Mouse (Mus musculus) midbrain, embryonic 15.5 days (tissue): ENCODE data around the gene Serhl. TPM values are rescaled to one million over a fixed set of nuclear protein-coding genes. Genes with fewer than 3 reads are reported as not detected.

Source experiments
- ATAC-seq: fragments of 200-750 bp; cut with Nextera tagmentation; replicated peaks from 2 replicates; pipeline ENCODE4 v1.8.0; 2017; ENCODE audit warnings: moderate TSS enrichment
- H3K27ac ChIP-seq: fragments of 300-500 bp; sonication (generic); 2 replicates; pipeline ENCODE4 v1.5.1; 2015; ENCODE audit warnings: mild to moderate bottlenecking, inconsistent platforms
- H3K27me3 ChIP-seq: fragments of 300-500 bp; sonication (generic); replicated peaks from 2 replicates; pipeline ENCODE4 v1.6.1; 2015; ENCODE audit warnings: inconsistent platforms
- H3K36me3 ChIP-seq: fragments of 300-500 bp; sonication (generic); replicated peaks from 2 replicates; pipeline ENCODE4 v1.6.1; 2015; ENCODE audit warnings: inconsistent platforms
- H3K4me1 ChIP-seq: fragments of 300-500 bp; sonication (generic); 2 replicates; pipeline ENCODE4 v1.6.1; 2015; ENCODE audit warnings: inconsistent platforms
- H3K4me2 ChIP-seq: fragments of 300-500 bp; sonication (generic); 2 replicates; pipeline ENCODE4 v1.6.1; 2015; ENCODE audit warnings: inconsistent platforms, mild to moderate bottlenecking, moderate library complexity
- H3K4me3 ChIP-seq: fragments of 300-500 bp; sonication (generic); 2 replicates; pipeline ENCODE4 v1.5.1; 2015; ENCODE audit warnings: mild to moderate bottlenecking, inconsistent platforms
- H3K9ac ChIP-seq: fragments of 300-500 bp; sonication (generic); 2 replicates; pipeline ENCODE4 v1.6.1; 2015; ENCODE audit warnings: mild to moderate bottlenecking, inconsistent platforms
- H3K9me3 ChIP-seq: fragments of 300-500 bp; sonication (generic); 2 replicates; pipeline ENCODE4 v1.6.1; 2016; ENCODE audit warnings: inconsistent platforms
- WGBS: fragments of 180-500 bp; shearing (Covaris S2); methylation state at CpG from one replicate; pipeline ENCODE4 v1.1.7; 2015; ENCODE audit warnings: mixed read lengths; 5-methylcytosine and 5-hydroxymethylcytosine counted together
- polyA plus RNA-seq: library from polyadenylated mRNA; unstranded; fragments of >200 nt; fragmentation: Nextera tagmentation; extraction: Ambion mirVana; gene quantifications from 2 replicates; pipeline ENCODE4 v1.2.1, GENCODE M21; 2015

The Serhl gene
- polyA plus RNA-seq, 1 experiment from 2014 or later, result 27.8 TPM

- no peak overlapping the region for H3K4me3 ChIP-seq
- H3K9ac ChIP-seq, result no peak overlapping the region
- H3K27ac ChIP-seq, result no peak overlapping the region
- H3K27me3 ChIP-seq, result 0 out of 2 replicates have a peak, but pooled peaks cover 11% of the 10 kb centered on the region
- no peak for ATAC-seq
- H3K9me3 ChIP-seq, result no peaks in the 10 kb centered on the region
- peaks cover 26% of the 10 kb centered on the region for H3K4me1 ChIP-seq
- no peaks in the 10 kb centered on the region for H3K36me3 ChIP-seq
- 88% methylated on average over 13 of the region's 13 CpGs for WGBS
- H3K4me2 ChIP-seq, result no peak overlapping the region
Measured at GRCm38 (mm10) chr15:83086636-83087328, 2.5 kb upstream of the Serhl start.

DNA sequence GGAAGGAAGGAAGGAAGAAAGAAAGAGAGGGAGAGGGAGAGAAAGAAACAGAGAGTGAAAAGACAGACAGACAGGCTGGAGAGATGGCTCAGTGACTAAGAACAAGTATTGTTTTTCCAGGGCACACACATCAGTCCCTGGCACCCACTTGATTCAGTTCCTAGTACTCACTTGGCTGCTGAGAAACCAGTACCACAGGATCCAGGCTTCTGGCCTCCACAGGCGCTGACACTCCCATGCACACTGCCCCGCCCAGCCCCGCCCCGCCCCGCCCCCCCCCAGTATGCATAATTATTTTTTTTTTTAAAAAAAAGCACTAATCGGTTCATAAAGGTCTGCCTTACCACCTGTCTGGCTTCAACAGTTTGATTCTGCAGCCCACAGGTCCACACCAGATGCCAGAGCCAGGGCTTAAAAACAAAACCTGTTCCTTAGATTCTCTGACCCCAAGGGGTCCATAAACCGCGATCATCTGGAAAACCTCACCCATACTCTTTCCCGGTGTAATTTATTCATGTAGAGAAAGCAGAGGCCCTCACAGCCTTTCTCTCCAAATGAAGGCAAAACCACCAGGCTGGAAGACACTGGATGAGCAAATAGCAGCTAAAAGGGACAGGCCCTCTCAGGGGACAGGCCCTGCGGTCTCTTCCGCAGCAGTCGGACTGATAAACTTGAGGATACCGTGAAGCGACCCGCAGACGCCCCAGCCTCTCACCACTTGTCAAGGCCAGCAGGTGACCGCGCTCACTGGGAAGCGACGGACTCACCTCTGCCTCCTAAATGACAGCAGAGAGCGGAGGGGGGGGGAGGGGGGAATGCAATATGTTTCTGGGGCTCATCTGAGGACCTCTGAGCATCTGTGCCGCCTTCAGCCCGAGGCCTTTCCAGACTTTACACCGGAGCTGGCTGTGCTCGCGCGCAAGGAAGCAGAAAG, 544 bp upstream of the Serhl start:
- 0 out of 2 replicates have a peak, but pooled peaks cover 11% of the 10 kb centered on the region for H3K27me3 ChIP-seq
- no peak for ATAC-seq
- H3K27ac ChIP-seq, result no peak overlapping the region
- WGBS, result 6% methylated on average over 26 of the region's 27 CpGs
- H3K9me3 ChIP-seq, result no peaks in the 10 kb centered on the region
- peak overlapping the region; percentile 29 for H3K4me2 ChIP-seq
- H3K4me1 ChIP-seq, result peaks cover 18% of the 10 kb centered on the region
- H3K9ac ChIP-seq, result no peak overlapping the region; the same call in 1 of the 2 replicates
- no peak overlapping the region for H3K4me3 ChIP-seq
- no peaks in the 10 kb centered on the region for H3K36me3 ChIP-seq

DNA sequence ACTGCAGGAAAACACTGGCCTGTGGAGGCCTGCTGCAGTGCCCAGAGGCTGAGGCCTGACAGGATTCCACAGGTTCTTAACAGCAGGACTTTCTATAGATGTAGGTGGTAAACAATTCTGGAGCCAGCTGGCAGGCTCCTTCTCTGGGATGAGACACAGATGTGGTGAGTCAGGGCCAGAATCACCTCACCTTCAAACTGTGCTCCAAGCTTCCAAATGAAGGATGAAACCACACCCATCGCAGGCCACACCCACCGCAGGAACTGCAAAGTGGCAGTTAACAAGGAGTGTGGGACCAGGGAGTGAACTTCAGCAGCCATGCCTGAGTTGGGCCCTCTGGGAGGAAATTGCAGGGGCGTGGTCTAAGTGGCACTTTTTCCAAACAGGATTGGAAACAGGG, 1.6 kb downstream of the Serhl start:
- Histone ChIP-seq H3K9me3 (no peaks in the 10 kb centered on the region), H3K27me3 (0 out of 2 replicates have a peak, but pooled peaks cover 11% of the 10 kb centered on the region), H3K9ac (no peak overlapping the region), H3K4me1 (peaks cover 9% of the 10 kb centered on the region), H3K27ac (no peak overlapping the region), H3K4me3 (no peak overlapping the region), H3K36me3 (no peaks in the 10 kb centered on the region), H3K4me2 (no peak overlapping the region)
- 40% methylated on average over 3 of the region's 3 CpGs for WGBS
- no peak for ATAC-seq

DNA sequence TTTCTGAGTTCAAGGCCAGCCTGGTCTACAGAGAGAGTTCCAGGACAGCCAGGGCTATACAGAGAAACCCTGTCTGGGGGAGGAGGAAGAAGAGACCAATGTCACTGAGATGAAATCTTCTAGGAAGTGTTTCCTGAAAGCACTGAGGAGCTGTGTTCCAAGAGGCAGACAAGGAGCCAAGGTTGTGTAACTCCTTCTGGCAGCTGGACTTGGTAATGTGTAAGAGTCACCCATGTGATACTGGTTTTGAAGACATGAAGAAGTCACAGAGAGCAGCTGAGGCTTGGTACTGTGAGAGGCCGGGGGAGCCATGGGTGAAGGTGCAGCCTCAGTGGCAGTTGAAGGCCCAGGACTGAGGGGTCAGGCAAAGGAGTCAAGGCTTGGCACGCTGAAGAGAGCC, 4.4 kb downstream of the Serhl start:
- Histone ChIP-seq H3K4me3 (no peak overlapping the region), H3K27ac (no peak overlapping the region), H3K9ac (no peak overlapping the region), H3K36me3 (no peaks in the 10 kb centered on the region), H3K9me3 (no peaks in the 10 kb centered on the region), H3K4me2 (no peak overlapping the region), H3K27me3 (peaks cover 20% of the 10 kb centered on the region; the same call in 1 of the 2 replicates), H3K4me1 (peaks cover 8% of the 10 kb centered on the region)
- WGBS, result 74% methylated on average over 2 of the region's 2 CpGs
- ATAC-seq, result no peak

GRCm38 (mm10) chr15:83095950-83096349, 6.6 kb downstream of the Serhl start:
- Histone ChIP-seq H3K9ac (no peak overlapping the region), H3K36me3 (no peaks in the 10 kb centered on the region), H3K4me2 (no peak overlapping the region), H3K4me1 (peaks cover 20% of the 10 kb centered on the region), H3K27me3 (peaks cover 11% of the 10 kb centered on the region; the same call in 1 of the 2 replicates), H3K4me3 (no peak overlapping the region), H3K27ac (no peak overlapping the region), H3K9me3 (no peaks in the 10 kb centered on the region)
- WGBS, result 51% methylated on average over 2 of the region's 2 CpGs
- no peak for ATAC-seq

DNA sequence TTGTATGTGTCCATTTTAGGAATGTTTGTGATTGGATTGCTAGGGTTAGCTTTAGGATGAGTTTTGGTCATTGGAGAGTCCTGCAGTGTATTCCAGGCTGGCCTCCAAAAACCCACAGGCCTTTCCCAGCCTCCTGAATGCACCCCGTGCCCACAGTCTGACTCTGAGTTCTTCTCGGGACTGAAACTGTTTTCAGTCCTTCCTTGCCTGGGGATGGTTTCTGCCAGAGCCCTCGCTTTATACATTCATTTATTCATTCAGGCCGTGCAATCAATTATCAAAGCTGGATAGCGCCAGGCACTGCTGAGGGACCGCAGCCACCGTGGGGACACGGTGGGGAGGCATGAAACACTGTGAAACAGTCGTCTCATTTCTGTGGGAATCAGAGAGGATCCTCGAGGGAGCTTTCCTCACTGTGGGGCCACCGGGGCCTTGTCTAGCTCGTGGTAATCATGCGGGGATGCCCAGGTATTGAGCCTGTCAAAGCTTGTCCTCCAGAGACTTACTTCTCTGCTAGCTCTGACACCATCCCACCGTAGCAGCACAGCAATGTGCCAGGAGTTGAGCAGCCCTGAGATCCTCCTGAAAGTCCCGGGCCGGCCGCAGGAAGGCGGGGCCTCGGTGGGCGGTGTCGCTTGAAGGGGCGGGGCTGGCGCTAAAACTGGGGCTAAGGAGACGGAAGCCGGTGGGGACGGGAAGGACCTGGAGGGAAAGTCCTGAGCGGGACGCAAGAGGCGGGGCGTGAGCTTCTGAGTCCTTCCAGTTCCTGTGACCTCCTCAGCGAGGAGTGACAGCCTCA, 10.4 kb downstream of the Serhl start:
- H3K9ac ChIP-seq, result peak overlapping the region; percentile 4; the same call in 1 of the 2 replicates
- 2% methylated on average over 31 of the region's 31 CpGs for WGBS
- peaks cover 20% of the 10 kb centered on the region for H3K4me1 ChIP-seq
- no peaks in the 10 kb centered on the region for H3K36me3 ChIP-seq
- H3K4me3 ChIP-seq, result peak overlapping the region; percentile 29
- H3K4me2 ChIP-seq, result peak overlapping the region; percentile 53
- no peak overlapping the region for H3K27ac ChIP-seq
- no peaks in the 10 kb centered on the region for H3K9me3 ChIP-seq
- H3K27me3 ChIP-seq, result peaks cover 11% of the 10 kb centered on the region; the same call in 1 of the 2 replicates
- peak; percentile 39; the same call in 1 of the 2 replicates for ATAC-seq

DNA sequence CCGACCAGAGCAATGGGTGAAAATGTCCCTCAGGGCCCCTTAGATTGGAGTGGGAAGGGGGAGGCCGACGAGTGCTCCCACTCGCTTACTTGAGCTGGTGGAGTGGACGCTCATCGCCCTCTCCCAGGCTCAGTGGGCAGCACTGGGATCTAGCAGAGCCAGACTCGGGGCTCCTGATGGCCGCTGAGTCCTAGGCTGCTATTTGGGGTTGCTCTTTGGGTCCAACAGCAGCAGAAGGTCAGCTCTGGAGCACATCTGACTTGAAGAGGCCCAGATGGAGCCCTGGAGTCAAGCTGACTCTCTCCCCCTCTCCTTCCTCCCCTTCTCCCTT, 11.0 kb downstream of the Serhl start:
- 0 out of 2 replicates have a peak, but pooled peaks have one; percentile 3 for ATAC-seq
- H3K36me3 ChIP-seq, result no peaks in the 10 kb centered on the region
- WGBS, result 2% methylated on average over 8 of the region's 8 CpGs
- peak overlapping the region; percentile 4; the same call in 1 of the 2 replicates for H3K9ac ChIP-seq
- peaks cover 11% of the 10 kb centered on the region; the same call in 1 of the 2 replicates for H3K27me3 ChIP-seq
- peaks cover 20% of the 10 kb centered on the region for H3K4me1 ChIP-seq
- peak overlapping the region; percentile 29 for H3K4me3 ChIP-seq
- no peaks in the 10 kb centered on the region for H3K9me3 ChIP-seq
- H3K27ac ChIP-seq, result no peak overlapping the region
- peak overlapping the region; percentile 53 for H3K4me2 ChIP-seq

DNA sequence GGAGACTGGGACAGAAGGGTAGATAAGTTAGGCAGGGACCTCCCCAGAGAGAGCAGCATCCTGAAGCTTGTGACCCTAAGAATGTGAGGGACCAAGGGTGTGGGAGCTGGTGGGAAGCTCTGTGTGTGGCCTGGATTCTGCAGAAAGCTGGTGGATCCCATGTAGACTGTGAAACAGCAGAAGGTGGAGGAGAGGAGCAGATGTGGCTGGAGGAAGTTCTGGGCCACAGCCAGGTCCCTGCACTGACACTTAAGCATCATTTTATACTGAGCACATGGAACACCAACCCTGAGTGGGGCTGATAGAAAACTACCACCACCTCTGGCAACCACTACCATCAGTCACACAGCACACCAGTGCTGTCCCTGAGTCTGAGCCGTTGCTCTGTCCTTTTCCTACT, 13.8 kb downstream of the Serhl start:
- no peak overlapping the region for H3K9ac ChIP-seq
- no peaks in the 10 kb centered on the region for H3K9me3 ChIP-seq
- WGBS, result 44% methylated on average over 1 of the region's 1 CpGs
- ATAC-seq, result no peak
- no peak overlapping the region for H3K27ac ChIP-seq
- H3K27me3 ChIP-seq, result peaks cover 7% of the 10 kb centered on the region; the same call in 1 of the 2 replicates
- H3K4me3 ChIP-seq, result no peak overlapping the region
- no peaks in the 10 kb centered on the region for H3K36me3 ChIP-seq
- H3K4me2 ChIP-seq, result no peak overlapping the region
- H3K4me1 ChIP-seq, result peaks cover 24% of the 10 kb centered on the region

DNA sequence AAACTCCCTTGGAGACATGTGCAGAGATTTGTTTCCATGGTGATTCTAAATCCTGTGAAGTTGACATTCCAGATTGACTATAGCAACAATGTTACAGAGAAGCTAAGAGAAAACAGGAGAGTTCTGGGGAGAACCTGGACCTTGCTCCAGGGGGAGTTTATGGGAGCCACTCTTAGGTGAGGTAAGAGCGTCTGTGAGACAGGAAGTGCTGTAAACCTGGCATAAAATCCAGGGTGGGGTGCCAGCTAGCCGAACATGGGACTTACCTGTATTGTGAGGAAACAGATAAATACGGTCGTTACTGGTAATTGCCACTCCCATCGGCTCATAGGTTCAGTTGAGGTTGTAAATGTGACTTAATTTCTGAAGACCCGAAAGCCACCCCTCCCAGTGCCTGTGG, 17.1 kb downstream of the Serhl start:
- H3K9me3 ChIP-seq, result no peaks in the 10 kb centered on the region

GRCm38 (mm10) chr15:83107814-83108213, 18.5 kb downstream of the Serhl start:
- Histone ChIP-seq H3K4me2 (no peak overlapping the region), H3K4me3 (no peak overlapping the region), H3K9ac (no peak overlapping the region), H3K27ac (no peak overlapping the region), H3K36me3 (no peaks in the 10 kb centered on the region), H3K9me3 (no peaks in the 10 kb centered on the region), H3K4me1 (peaks cover 5% of the 10 kb centered on the region), H3K27me3 (no peaks in the 10 kb centered on the region)
- 28% methylated on average over 6 of the region's 6 CpGs for WGBS
- ATAC-seq, result no peak

More for the DNA sequence above, 17.1 kb downstream of the Serhl start:
- 92% methylated on average over 6 of the region's 6 CpGs for WGBS
- H3K4me3 ChIP-seq, result no peak overlapping the region
- no peak overlapping the region for H3K27ac ChIP-seq
- H3K27me3 ChIP-seq, result no peaks in the 10 kb centered on the region
- no peaks in the 10 kb centered on the region for H3K36me3 ChIP-seq
- H3K4me1 ChIP-seq, result peaks cover 4% of the 10 kb centered on the region; the same call in 1 of the 2 replicates
- no peak overlapping the region for H3K4me2 ChIP-seq
- H3K9ac ChIP-seq, result no peak overlapping the region
- ATAC-seq, result no peak

DNA sequence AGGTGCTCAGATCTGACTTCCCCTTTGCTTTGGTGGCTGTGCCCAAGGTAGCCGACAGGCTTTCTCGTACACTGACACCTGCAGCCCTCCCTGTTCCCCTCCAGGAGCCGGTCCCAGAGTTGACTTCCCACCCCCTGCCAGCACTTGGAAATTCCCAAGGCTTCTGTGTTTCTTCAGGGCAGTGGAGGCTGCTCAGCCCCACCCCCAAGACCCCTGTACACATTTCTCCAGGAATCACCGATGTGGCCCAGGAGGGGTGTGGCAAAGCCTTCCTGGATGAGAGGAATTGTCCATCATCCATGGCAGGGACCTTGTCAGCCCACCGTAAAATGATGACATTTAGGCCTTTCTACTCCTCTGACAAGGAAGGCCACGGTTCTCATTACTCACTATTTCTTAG, 22.0 kb downstream of the Serhl start:
- no peaks in the 10 kb centered on the region for H3K27me3 ChIP-seq

More for the DNA sequence above, 22.0 kb downstream of the Serhl start:
- ATAC-seq, result no peak
- WGBS, result 44% methylated on average over 6 of the region's 6 CpGs
- Histone ChIP-seq H3K36me3 (0 out of 2 replicates have a peak, but pooled peaks cover 3% of the 10 kb centered on the region), H3K4me3 (no peak overlapping the region), H3K4me2 (no peak overlapping the region), H3K9me3 (no peaks in the 10 kb centered on the region), H3K4me1 (peaks cover 15% of the 10 kb centered on the region), H3K27ac (no peak overlapping the region), H3K9ac (no peak overlapping the region)
